Mouse (Mus musculus) liver, embryonic 13.5 days (tissue): ENCODE measurements around the gene Unk. TPM values are rescaled to one million over a fixed set of nuclear protein-coding genes. Genes with fewer than 3 reads are reported as not detected.
A peak's percentile ranks its signal among the peaks of the same experiment; 100 is the strongest.

ENCODE experiments used
- ATAC-seq: fragments of 200-750 bp; cut with Nextera tagmentation; 2 replicates; pipeline ENCODE4 v1.8.0; 2017; ENCODE audit warnings: low read depth, mild to moderate bottlenecking, moderate number of reproducible peaks, moderate library complexity
- DNase-seq: peaks from one replicate; pipeline ENCODE4 v3.0.0; 2022
- H3K27ac ChIP-seq: fragments of 300-500 bp; sonication (generic); 2 replicates; pipeline ENCODE4 v1.5.1; 2015; ENCODE audit warnings: moderate library complexity, mild to moderate bottlenecking, inconsistent platforms
- H3K27me3 ChIP-seq: fragments of 300-500 bp; sonication (generic); 2 replicates; pipeline ENCODE4 v1.6.1; 2015; ENCODE audit warnings: mild to moderate bottlenecking, inconsistent platforms
- H3K36me3 ChIP-seq: fragments of 300-500 bp; sonication (generic); 2 replicates; pipeline ENCODE4 v1.6.1; 2015; ENCODE audit warnings: mild to moderate bottlenecking, inconsistent platforms
- H3K4me1 ChIP-seq: fragments of 300-500 bp; sonication (generic); replicated peaks from 2 replicates; pipeline ENCODE4 v1.6.1; 2015; ENCODE audit warnings: inconsistent platforms
- H3K4me2 ChIP-seq: fragments of 300-500 bp; sonication (generic); 2 replicates; pipeline ENCODE4 v1.6.1; 2015; ENCODE audit warnings: inconsistent platforms, mild to moderate bottlenecking, moderate library complexity
- H3K4me3 ChIP-seq: fragments of 300-500 bp; sonication (generic); replicated peaks from 2 replicates; pipeline ENCODE4 v1.5.1; 2015; ENCODE audit warnings: mild to moderate bottlenecking, inconsistent platforms
- H3K9ac ChIP-seq: fragments of 300-500 bp; sonication (generic); 2 replicates; pipeline ENCODE4 v1.6.1; 2015; ENCODE audit warnings: mild to moderate bottlenecking, inconsistent platforms
- H3K9me3 ChIP-seq: fragments of 300-500 bp; sonication (generic); replicated peaks from 2 replicates; pipeline ENCODE4 v1.6.1; 2016; ENCODE audit warnings: inconsistent platforms
- WGBS: fragments of 180-500 bp; shearing (Covaris S2); methylation state at CpG from one replicate; pipeline ENCODE4 v1.1.7; 2015; ENCODE audit not compliant: insufficient replicate concordance; 5-methylcytosine and 5-hydroxymethylcytosine counted together
- polyA plus RNA-seq: library from polyadenylated mRNA; unstranded; fragments of >200 nt; fragmentation: Nextera tagmentation; extraction: Ambion mirVana; gene quantifications from 2 replicates; pipeline ENCODE4 v1.2.1, GENCODE M21; 2015

The Unk gene
- polyA plus RNA-seq, 1 experiment from 2014 or later: 9.8 TPM

- no peaks in the 10 kb centered on the region for H3K36me3 ChIP-seq
- peak overlapping the region; percentile 49 for H3K4me2 ChIP-seq
- H3K27me3 ChIP-seq: no peaks in the 10 kb centered on the region
- 0 out of 2 replicates have a peak, but pooled peaks cover 4% of the 10 kb centered on the region for H3K9me3 ChIP-seq
- no peak for DNase-seq
- WGBS: 8% methylated on average over 16 of the region's 16 CpGs
- peak overlapping the region; percentile 21 for H3K4me3 ChIP-seq
- H3K4me1 ChIP-seq: peaks cover 31% of the 10 kb centered on the region
- peak overlapping the region; percentile 40; the same call in 1 of the 2 replicates for H3K9ac ChIP-seq
- H3K27ac ChIP-seq: peak overlapping the region; percentile 77
- ATAC-seq: peak; percentile 51; the same call in 1 of the 2 replicates
Observed at GRCm38 (mm10) chr11:116093771-116094565, 63.8 kb downstream of the Unk start.

GRCm38 (mm10) chr11:116095573-116095972 is 65.5 kb downstream of the Unk start:
- Histone ChIP-seq H3K4me2 (no peak overlapping the region), H3K9me3 (0 out of 2 replicates have a peak, but pooled peaks cover 4% of the 10 kb centered on the region), H3K27ac (0 out of 2 replicates have a peak overlapping the region, but pooled peaks have one; percentile 16), H3K4me1 (peaks cover 41% of the 10 kb centered on the region), H3K27me3 (no peaks in the 10 kb centered on the region), H3K9ac (no peak overlapping the region), H3K36me3 (no peaks in the 10 kb centered on the region), H3K4me3 (no peak overlapping the region)
- ATAC-seq (no peak), DNase-seq (no peak)
- WGBS: 17% methylated on average over 3 of the region's 3 CpGs

DNA sequence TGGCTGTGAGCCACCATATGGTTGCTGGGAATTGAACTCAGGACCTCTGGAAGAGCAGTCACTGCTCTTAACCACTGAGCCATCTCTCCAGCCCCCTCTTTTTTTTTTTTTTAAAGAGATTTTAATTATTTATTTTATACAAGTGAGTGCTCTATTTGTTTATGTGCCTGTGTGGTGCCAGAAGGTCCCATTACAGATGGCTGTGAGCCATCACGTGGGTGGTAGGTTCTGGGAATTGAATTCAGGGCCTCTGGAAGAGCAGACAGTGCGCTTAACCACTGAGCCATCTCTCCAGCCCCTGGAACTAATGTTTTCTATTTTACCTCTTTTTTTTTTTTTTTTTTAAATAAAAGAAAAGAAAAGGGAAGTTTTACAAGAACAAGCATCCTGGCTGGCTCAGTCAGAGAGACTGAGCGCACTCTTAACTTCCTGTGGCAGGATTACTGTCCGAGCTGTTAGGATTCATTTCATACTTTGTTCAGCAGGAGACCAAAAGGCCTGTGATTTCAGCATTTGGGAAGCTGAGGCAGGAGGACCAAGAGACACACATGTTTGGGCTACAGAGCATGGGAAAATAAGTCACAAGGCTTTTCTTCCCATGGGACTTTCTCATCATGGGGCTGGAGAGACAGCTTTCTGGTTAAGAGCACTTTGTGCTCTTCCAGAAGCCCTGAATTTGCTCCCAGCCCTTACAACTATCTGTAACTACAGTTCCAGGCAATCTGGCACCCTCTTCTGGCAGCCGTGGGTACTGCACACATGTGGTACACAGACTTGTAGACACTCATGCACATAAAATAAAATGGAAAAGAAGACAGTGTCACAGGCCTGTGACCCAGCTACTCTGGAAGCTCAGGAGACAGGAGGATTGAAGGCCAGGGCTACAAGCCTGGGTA is 66.3 kb downstream of the Unk start:
- WGBS: 71% methylated on average over 5 of the region's 5 CpGs
- no peak overlapping the region for H3K4me2 ChIP-seq
- H3K9me3 ChIP-seq: 0 out of 2 replicates have a peak, but pooled peaks cover 4% of the 10 kb centered on the region
- no peak overlapping the region for H3K27ac ChIP-seq
- ATAC-seq (no peak), DNase-seq (no peak)
- peaks cover 50% of the 10 kb centered on the region for H3K4me1 ChIP-seq
- H3K27me3 ChIP-seq: no peaks in the 10 kb centered on the region
- no peak overlapping the region for H3K9ac ChIP-seq
- no peak overlapping the region for H3K4me3 ChIP-seq
- no peaks in the 10 kb centered on the region for H3K36me3 ChIP-seq

GRCm38 (mm10) chr11:116098711-116099460 is 68.8 kb downstream of the Unk start:
- WGBS: 58% methylated on average over 14 of the region's 14 CpGs

DNA sequence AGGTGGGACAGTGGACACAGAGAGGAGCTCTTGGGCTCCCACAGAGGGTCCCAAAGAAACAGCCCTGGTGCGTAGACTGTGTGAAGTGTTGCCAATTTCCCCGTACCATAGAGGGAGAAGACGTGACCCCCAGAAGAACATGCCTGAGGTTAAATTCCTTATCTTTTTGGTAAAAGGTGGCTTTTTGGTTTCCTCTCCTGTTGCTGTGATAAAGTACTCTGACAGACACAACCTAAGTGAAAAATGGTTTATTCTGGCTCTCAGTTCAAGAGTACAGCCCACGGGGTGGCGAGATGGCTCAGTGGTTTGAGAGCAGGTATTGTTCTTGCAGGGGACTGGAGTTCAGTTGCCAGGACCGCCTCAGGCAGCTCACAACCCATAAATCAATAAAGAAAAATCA is 69.3 kb downstream of the Unk start:
- H3K9ac ChIP-seq: no peak overlapping the region
- DNase-seq (no peak), ATAC-seq (no peak)
- H3K36me3 ChIP-seq: no peaks in the 10 kb centered on the region
- H3K9me3 ChIP-seq: 0 out of 2 replicates have a peak, but pooled peaks cover 4% of the 10 kb centered on the region
- no peak overlapping the region for H3K4me2 ChIP-seq
- peak overlapping the region; percentile 36; the same call in 1 of the 2 replicates for H3K27ac ChIP-seq
- WGBS: 34% methylated on average over 6 of the region's 6 CpGs
- peaks cover 66% of the 10 kb centered on the region for H3K4me1 ChIP-seq
- no peak overlapping the region for H3K4me3 ChIP-seq
- H3K27me3 ChIP-seq: no peaks in the 10 kb centered on the region

More at GRCm38 (mm10) chr11:116098711-116099460, 68.8 kb downstream of the Unk start:
- no peaks in the 10 kb centered on the region for H3K36me3 ChIP-seq
- H3K27ac ChIP-seq: peak overlapping the region; percentile 36; the same call in 1 of the 2 replicates
- H3K9ac ChIP-seq: no peak overlapping the region; the same call in 1 of the 2 replicates
- ATAC-seq (no peak), DNase-seq (no peak)
- no peak overlapping the region for H3K4me2 ChIP-seq
- H3K9me3 ChIP-seq: 0 out of 2 replicates have a peak, but pooled peaks cover 4% of the 10 kb centered on the region
- H3K4me3 ChIP-seq: no peak overlapping the region
- H3K27me3 ChIP-seq: no peaks in the 10 kb centered on the region
- H3K4me1 ChIP-seq: peaks cover 66% of the 10 kb centered on the region

DNA sequence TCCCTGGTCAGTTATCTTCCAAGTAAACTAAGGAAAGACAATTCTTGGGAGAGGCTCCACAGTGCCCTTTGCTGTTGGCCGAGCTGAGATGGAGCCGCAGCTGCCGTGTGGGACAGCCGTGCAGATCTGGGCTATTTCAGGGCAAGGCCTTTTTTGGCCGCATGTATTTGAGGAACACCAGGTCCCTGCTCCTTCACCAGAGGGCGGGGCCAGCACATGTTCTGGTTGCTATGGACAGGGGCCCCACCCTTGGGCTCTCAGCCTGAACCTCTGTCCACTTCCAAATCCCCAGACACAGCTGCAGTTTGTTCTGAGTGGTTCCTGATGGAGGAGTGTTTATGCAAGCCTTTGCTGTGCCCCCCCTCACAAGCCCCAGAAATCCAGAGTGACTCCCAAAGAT is 70.3 kb downstream of the Unk start:
- DNase-seq (no peak), ATAC-seq (no peak)
- Histone ChIP-seq H3K4me2 (no peak overlapping the region), H3K4me3 (no peak overlapping the region), H3K27ac (peak overlapping the region; percentile 36; the same call in 1 of the 2 replicates), H3K9ac (no peak overlapping the region), H3K4me1 (peaks cover 69% of the 10 kb centered on the region), H3K36me3 (no peaks in the 10 kb centered on the region), H3K9me3 (0 out of 2 replicates have a peak, but pooled peaks cover 4% of the 10 kb centered on the region), H3K27me3 (peaks cover under 1% of the 10 kb centered on the region; the same call in 1 of the 2 replicates)
- 47% methylated on average over 6 of the region's 6 CpGs for WGBS

- Histone ChIP-seq H3K4me2 (no peak overlapping the region), H3K9ac (no peak overlapping the region), H3K27me3 (peaks cover 5% of the 10 kb centered on the region), H3K9me3 (0 out of 2 replicates have a peak, but pooled peaks cover 4% of the 10 kb centered on the region), H3K27ac (no peak overlapping the region), H3K36me3 (no peaks in the 10 kb centered on the region), H3K4me3 (no peak overlapping the region), H3K4me1 (peaks cover 73% of the 10 kb centered on the region)
- no peak for ATAC-seq
- DNase-seq: no peak
- 67% methylated on average over 7 of the region's 7 CpGs for WGBS
Observed at GRCm38 (mm10) chr11:116100839-116101238, 70.7 kb downstream of the Unk start.

GRCm38 (mm10) chr11:116101931-116102381 is 71.8 kb downstream of the Unk start:
- no peaks in the 10 kb centered on the region for H3K9me3 ChIP-seq
- peak overlapping the region; percentile 24 for H3K4me2 ChIP-seq
- no peak overlapping the region for H3K4me3 ChIP-seq
- peak overlapping the region; percentile 65 for H3K27ac ChIP-seq
- WGBS: 29% methylated on average over 11 of the region's 11 CpGs
- peaks cover 16% of the 10 kb centered on the region for H3K27me3 ChIP-seq
- DNase-seq (no peak), ATAC-seq (peak; percentile 21; the same call in 1 of the 2 replicates)
- H3K4me1 ChIP-seq: peaks cover 84% of the 10 kb centered on the region
- H3K9ac ChIP-seq: peak overlapping the region; percentile 52
- no peaks in the 10 kb centered on the region for H3K36me3 ChIP-seq

- 43% methylated on average over 3 of the region's 4 CpGs for WGBS
- no peaks in the 10 kb centered on the region for H3K9me3 ChIP-seq
- peaks cover 21% of the 10 kb centered on the region for H3K27me3 ChIP-seq
- no peak overlapping the region for H3K4me2 ChIP-seq
- no peak for ATAC-seq
- H3K27ac ChIP-seq: peak overlapping the region; percentile 65
- no peak overlapping the region for H3K9ac ChIP-seq
- H3K4me1 ChIP-seq: peaks cover 89% of the 10 kb centered on the region
- H3K36me3 ChIP-seq: no peaks in the 10 kb centered on the region
- H3K4me3 ChIP-seq: no peak overlapping the region
- no peak for DNase-seq
Observed at GRCm38 (mm10) chr11:116102472-116102871, 72.3 kb downstream of the Unk start.

DNA sequence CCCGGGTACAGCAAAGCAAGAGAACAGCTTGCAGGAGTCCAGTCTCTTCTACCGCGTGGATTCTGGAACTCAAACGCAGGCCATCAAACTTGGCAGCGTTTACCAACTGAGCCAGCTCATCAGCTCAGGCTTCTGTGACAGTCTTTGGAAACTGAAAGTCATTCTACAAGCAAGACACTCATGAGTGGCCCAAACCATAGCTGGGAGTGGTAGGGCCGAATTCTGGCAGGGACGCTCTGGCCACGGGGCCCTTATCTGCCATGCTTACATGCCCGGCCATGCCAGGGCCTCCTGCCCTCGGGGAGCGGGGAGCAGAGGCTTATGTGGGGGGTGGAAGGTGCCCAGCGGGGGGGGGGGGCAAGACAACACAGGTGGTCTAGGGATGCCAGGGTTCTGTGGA is 73.5 kb downstream of the Unk start:
- H3K36me3 ChIP-seq: no peaks in the 10 kb centered on the region
- no peak for DNase-seq
- peaks cover 98% of the 10 kb centered on the region for H3K4me1 ChIP-seq
- peaks cover 32% of the 10 kb centered on the region for H3K27me3 ChIP-seq
- no peak overlapping the region for H3K4me2 ChIP-seq
- no peak overlapping the region for H3K4me3 ChIP-seq
- 58% methylated on average over 12 of the region's 12 CpGs for WGBS
- H3K27ac ChIP-seq: no peak overlapping the region
- no peak for ATAC-seq
- no peak overlapping the region for H3K9ac ChIP-seq
- no peaks in the 10 kb centered on the region for H3K9me3 ChIP-seq
